Mouse (Mus musculus) ovary, adult 2 months (tissue): ENCODE measurements around the gene Sh2b1. TPM values are rescaled to one million over a fixed set of nuclear protein-coding genes. Genes with fewer than 3 reads are reported as not detected.

Experiments
- polyA plus RNA-seq: library from polyadenylated mRNA; depleted of rRNA; stranded (reverse); fragments of >200 nt; gene quantifications from 2 replicates; pipeline ENCODE4 v1.2.3, GENCODE M21; 2012; rRNA removed

Gene Sh2b1
- 73.4 and 90.0 TPM in 2 replicates for polyA plus RNA-seq

GRCm38 (mm10) chr7:126474993-126475581, at the start of gene Sh2b1:
TSS of gene Sh2b1 (minus strand) at chr7:126475424.

GRCm38 (mm10) chr7:126503273-126503878, 28.2 kb upstream of the Sh2b1 start, which contains the start of gene Atxn2l:
TSS of gene Atxn2l (minus strand) at chr7:126503437.

GRCm38 (mm10) chr7:126487052-126487483, 11.8 kb upstream of the Sh2b1 start, which contains the start of gene Tufm:
TSS of gene Tufm (plus strand) at chr7:126487361.

GRCm38 (mm10) chr7:126463004-126463403, 12.2 kb downstream of the Sh2b1 start, which contains the start of gene Atp2a1:
TSS of gene Atp2a1 (minus strand) at chr7:126463108.

GRCm38 (mm10) chr7:126428631-126429502, 46.4 kb downstream of the Sh2b1 start, which contains the start of gene Rabep2:
TSS of gene Rabep2 (plus strand) at chr7:126428759.

Other genes starting within 250 kb of the Sh2b1 start
- 72.0 and 77.3 TPM in 2 replicates for gene Sbk1, start 202.8 kb downstream of the Sh2b1 start, polyA plus RNA-seq
- gene Lat, start 105.9 kb downstream of the Sh2b1 start, polyA plus RNA-seq = 2.5 and 3.2 TPM in 2 replicates
- 247 and 278 TPM in 2 replicates for gene Spns1, start 98.0 kb downstream of the Sh2b1 start, polyA plus RNA-seq
- 9.5 and 11.7 TPM in 2 replicates for gene Nfatc2ip, start 78.7 kb downstream of the Sh2b1 start, polyA plus RNA-seq
- 0.53 and 0.68 TPM in 2 replicates for gene Cd19, start 60.5 kb downstream of the Sh2b1 start, polyA plus RNA-seq
- gene Rabep2, start 46.7 kb downstream of the Sh2b1 start, polyA plus RNA-seq = 76.5 and 79.0 TPM in 2 replicates
- 0.43 and 0.92 TPM in 2 replicates for gene Atp2a1, start 12.3 kb downstream of the Sh2b1 start, polyA plus RNA-seq
- gene Tufm, start 11.9 kb upstream of the Sh2b1 start, polyA plus RNA-seq = 160 and 171 TPM in 2 replicates
- 261 and 386 TPM in 2 replicates for gene Atxn2l, start 28.0 kb upstream of the Sh2b1 start, polyA plus RNA-seq
- 143 and 153 TPM in 2 replicates for gene Eif3c, start 91.0 kb upstream of the Sh2b1 start, polyA plus RNA-seq
- 5.2 and 5.6 TPM in 2 replicates for gene Apobr, start 109.5 kb upstream of the Sh2b1 start, polyA plus RNA-seq
- gene Cln3, start 110.4 kb upstream of the Sh2b1 start, polyA plus RNA-seq = 93.1 and 135 TPM in 2 replicates
- gene Il27, start 119.5 kb upstream of the Sh2b1 start, polyA plus RNA-seq = 0.42 TPM in 1 of 2 replicates, not detected in the other
- 135 and 164 TPM in 2 replicates for gene Nupr1, start 155.4 kb upstream of the Sh2b1 start, polyA plus RNA-seq
- 53.8 and 56.8 TPM in 2 replicates for gene Sgf29, start 173.9 kb upstream of the Sh2b1 start, polyA plus RNA-seq
- 36.6 and 41.1 TPM in 2 replicates for gene Sult1a1, start 201.0 kb upstream of the Sh2b1 start, polyA plus RNA-seq
- 71.6 and 99.0 TPM in 2 replicates for gene Bola2, start 220.0 kb upstream of the Sh2b1 start, polyA plus RNA-seq
- gene Slx1b, start 220.4 kb upstream of the Sh2b1 start, polyA plus RNA-seq = 35.0 and 35.2 TPM in 2 replicates
- 68.2 and 90.8 TPM in 2 replicates for gene Coro1a, start 232.4 kb upstream of the Sh2b1 start, polyA plus RNA-seq